Mouse (Mus musculus): ENCODE results near the gene Cdc42ep4. TPM values are rescaled to one million over a fixed set of nuclear protein-coding genes. Genes with fewer than 3 reads are reported as not detected.
A peak's percentile ranks its signal among the peaks of the same experiment; 100 is the strongest.

The Cdc42ep4 gene
- polyA plus RNA-seq, 1 experiment from 2014 or later: 18.4 TPM

GRCm38 (mm10) chr11:113756578-113756977 is 4.9 kb upstream of the Cdc42ep4 start:
- Histone ChIP-seq H3K36me3 (ENCODE audit: control insufficient read depth, insufficient read depth, low read length) (no peaks in the 10 kb centered on the region), H3K9ac (ENCODE audit: low read depth, low read length) (no peak overlapping the region), H3K4me1 (ENCODE audit: control insufficient read depth, insufficient read depth, low read length) (peaks cover 8% of the 10 kb centered on the region; the same call in 1 of the 2 replicates), H3K27ac (ENCODE audit: low read depth, low read length) (no peak overlapping the region), H3K27me3 (ENCODE audit: control insufficient read depth, insufficient read depth, low read length) (no peaks in the 10 kb centered on the region), H3K4me3 (ENCODE audit: low read depth, low read length) (no peak overlapping the region), H3K9me3 (replicated peaks; ENCODE audit: control insufficient read depth, low read length) (no peaks in the 10 kb centered on the region), H3K4me2 (no peak overlapping the region)
- 88% methylated on average over 12 of the region's 12 CpGs for WGBS (ENCODE audit: insufficient replicate concordance)
- ATAC-seq (replicated peaks; ENCODE audit: insufficient number of reproducible peaks, low FRiP score, low TSS enrichment): no peak

DNA sequence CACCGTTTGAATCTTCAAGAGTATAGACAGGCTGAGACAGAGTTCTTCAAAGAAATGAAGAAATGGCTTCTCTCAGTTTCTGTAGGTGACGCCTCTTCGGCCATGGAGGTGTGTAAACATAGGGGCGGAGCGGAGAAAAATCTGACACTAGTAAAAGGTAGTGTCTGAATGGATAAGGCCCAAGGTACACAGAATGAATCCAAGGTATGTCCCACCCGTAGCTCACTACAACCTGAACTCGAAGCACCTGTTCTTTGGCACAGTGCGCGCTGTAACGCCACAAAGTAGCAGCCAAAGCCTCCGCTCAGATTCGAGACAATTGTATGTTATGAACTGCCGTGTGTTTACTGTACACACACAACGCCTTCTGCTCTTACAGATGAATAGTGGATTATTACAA is 4.2 kb upstream of the Cdc42ep4 start:
- Histone ChIP-seq H3K4me3 (ENCODE audit: low read depth, low read length) (no peak overlapping the region), H3K9me3 (replicated peaks; ENCODE audit: control insufficient read depth, low read length) (no peaks in the 10 kb centered on the region), H3K36me3 (ENCODE audit: control insufficient read depth, insufficient read depth, low read length) (no peaks in the 10 kb centered on the region), H3K9ac (ENCODE audit: low read depth, low read length) (no peak overlapping the region), H3K4me1 (ENCODE audit: control insufficient read depth, insufficient read depth, low read length) (peaks cover 6% of the 10 kb centered on the region; the same call in 1 of the 2 replicates), H3K4me2 (no peak overlapping the region), H3K27me3 (ENCODE audit: control insufficient read depth, insufficient read depth, low read length) (no peaks in the 10 kb centered on the region), H3K27ac (ENCODE audit: low read depth, low read length) (no peak overlapping the region)
- 86% methylated on average over 14 of the region's 14 CpGs for WGBS (ENCODE audit: insufficient replicate concordance)
- no peak for ATAC-seq (replicated peaks; ENCODE audit: insufficient number of reproducible peaks, low FRiP score, low TSS enrichment)

GRCm38 (mm10) chr11:113754845-113755244 is 3.2 kb upstream of the Cdc42ep4 start:
- Histone ChIP-seq H3K9me3 (replicated peaks; ENCODE audit: control insufficient read depth, low read length) (no peaks in the 10 kb centered on the region), H3K27ac (ENCODE audit: low read depth, low read length) (no peak overlapping the region), H3K9ac (ENCODE audit: low read depth, low read length) (no peak overlapping the region), H3K27me3 (ENCODE audit: control insufficient read depth, insufficient read depth, low read length) (no peaks in the 10 kb centered on the region), H3K4me3 (ENCODE audit: low read depth, low read length) (no peak overlapping the region), H3K4me2 (no peak overlapping the region), H3K4me1 (ENCODE audit: control insufficient read depth, insufficient read depth, low read length) (peaks cover 10% of the 10 kb centered on the region), H3K36me3 (ENCODE audit: control insufficient read depth, insufficient read depth, low read length) (no peaks in the 10 kb centered on the region)
- 41% methylated on average over 9 of the region's 9 CpGs for WGBS (ENCODE audit: insufficient replicate concordance)
- ATAC-seq (replicated peaks; ENCODE audit: insufficient number of reproducible peaks, low FRiP score, low TSS enrichment): no peak

GRCm38 (mm10) chr11:113752685-113753430 is 1.2 kb upstream of the Cdc42ep4 start:
- Histone ChIP-seq H3K4me2 (peak overlapping the region; percentile 83), H3K9me3 (replicated peaks; ENCODE audit: control insufficient read depth, low read length) (no peaks in the 10 kb centered on the region), H3K36me3 (ENCODE audit: control insufficient read depth, insufficient read depth, low read length) (no peaks in the 10 kb centered on the region), H3K9ac (ENCODE audit: low read depth, low read length) (no peak overlapping the region; the same call in 1 of the 2 replicates), H3K4me1 (ENCODE audit: control insufficient read depth, insufficient read depth, low read length) (peaks cover 30% of the 10 kb centered on the region), H3K27ac (ENCODE audit: low read depth, low read length) (no peak overlapping the region), H3K4me3 (ENCODE audit: low read depth, low read length) (no peak overlapping the region; the same call in 1 of the 2 replicates), H3K27me3 (ENCODE audit: control insufficient read depth, insufficient read depth, low read length) (no peaks in the 10 kb centered on the region)
- no peak for ATAC-seq (replicated peaks; ENCODE audit: insufficient number of reproducible peaks, low FRiP score, low TSS enrichment)
- 94% methylated on average over 10 of the region's 10 CpGs for WGBS (ENCODE audit: insufficient replicate concordance)

- Histone ChIP-seq H3K27me3 (ENCODE audit: control insufficient read depth, insufficient read depth, low read length) (no peaks in the 10 kb centered on the region), H3K36me3 (ENCODE audit: control insufficient read depth, insufficient read depth, low read length) (no peaks in the 10 kb centered on the region), H3K27ac (ENCODE audit: low read depth, low read length) (peak overlapping the region; percentile 77), H3K4me3 (ENCODE audit: low read depth, low read length) (peak overlapping the region; percentile 70), H3K4me1 (ENCODE audit: control insufficient read depth, insufficient read depth, low read length) (peaks cover 36% of the 10 kb centered on the region), H3K9ac (ENCODE audit: low read depth, low read length) (peak overlapping the region; percentile 91), H3K9me3 (replicated peaks; ENCODE audit: control insufficient read depth, low read length) (no peaks in the 10 kb centered on the region), H3K4me2 (peak overlapping the region; percentile 83)
- no peak for ATAC-seq (replicated peaks; ENCODE audit: insufficient number of reproducible peaks, low FRiP score, low TSS enrichment)
- 27% methylated on average over 15 of the region's 15 CpGs for WGBS (ENCODE audit: insufficient replicate concordance)
These were observed 529 bp upstream of the Cdc42ep4 start for GRCm38 (mm10) chr11:113752158-113752661.

- Histone ChIP-seq H3K4me3 (ENCODE audit: low read depth, low read length) (peak overlapping the region; percentile 70), H3K9me3 (replicated peaks; ENCODE audit: control insufficient read depth, low read length) (no peaks in the 10 kb centered on the region), H3K9ac (ENCODE audit: low read depth, low read length) (peak overlapping the region; percentile 91), H3K27me3 (ENCODE audit: control insufficient read depth, insufficient read depth, low read length) (no peaks in the 10 kb centered on the region), H3K4me1 (ENCODE audit: control insufficient read depth, insufficient read depth, low read length) (peaks cover 40% of the 10 kb centered on the region), H3K36me3 (ENCODE audit: control insufficient read depth, insufficient read depth, low read length) (no peaks in the 10 kb centered on the region), H3K27ac (ENCODE audit: low read depth, low read length) (peak overlapping the region; percentile 77), H3K4me2 (peak overlapping the region; percentile 83)
- WGBS (ENCODE audit: insufficient replicate concordance): under 1% methylated on average over 67 of the region's 67 CpGs
- peak; percentile 36 for ATAC-seq (replicated peaks; ENCODE audit: insufficient number of reproducible peaks, low FRiP score, low TSS enrichment)
These were observed 854 bp downstream of the Cdc42ep4 start for GRCm38 (mm10) chr11:113750571-113751483.

GRCm38 (mm10) chr11:113749749-113750351 is 1.8 kb downstream of the Cdc42ep4 start:
- ATAC-seq (replicated peaks; ENCODE audit: insufficient number of reproducible peaks, low FRiP score, low TSS enrichment): no peak
- peak overlapping the region; percentile 91 for H3K9ac ChIP-seq (ENCODE audit: low read depth, low read length)
- H3K4me1 ChIP-seq (ENCODE audit: control insufficient read depth, insufficient read depth, low read length): peaks cover 47% of the 10 kb centered on the region
- H3K36me3 ChIP-seq (ENCODE audit: control insufficient read depth, insufficient read depth, low read length): no peaks in the 10 kb centered on the region
- H3K27me3 ChIP-seq (ENCODE audit: control insufficient read depth, insufficient read depth, low read length): no peaks in the 10 kb centered on the region
- H3K27ac ChIP-seq (ENCODE audit: low read depth, low read length): peak overlapping the region; percentile 77
- no peaks in the 10 kb centered on the region for H3K9me3 ChIP-seq (replicated peaks; ENCODE audit: control insufficient read depth, low read length)
- WGBS (ENCODE audit: insufficient replicate concordance): 5% methylated on average over 9 of the region's 9 CpGs
- H3K4me3 ChIP-seq (ENCODE audit: low read depth, low read length): peak overlapping the region; percentile 70
- H3K4me2 ChIP-seq: peak overlapping the region; percentile 83

- ATAC-seq (replicated peaks; ENCODE audit: insufficient number of reproducible peaks, low FRiP score, low TSS enrichment): no peak
- Histone ChIP-seq H3K4me2 (peak overlapping the region; percentile 83), H3K4me1 (ENCODE audit: control insufficient read depth, insufficient read depth, low read length) (peaks cover 47% of the 10 kb centered on the region), H3K9me3 (replicated peaks; ENCODE audit: control insufficient read depth, low read length) (no peaks in the 10 kb centered on the region), H3K4me3 (ENCODE audit: low read depth, low read length) (peak overlapping the region; percentile 70), H3K27ac (ENCODE audit: low read depth, low read length) (peak overlapping the region; percentile 77), H3K27me3 (ENCODE audit: control insufficient read depth, insufficient read depth, low read length) (no peaks in the 10 kb centered on the region), H3K9ac (ENCODE audit: low read depth, low read length) (peak overlapping the region; percentile 91), H3K36me3 (ENCODE audit: control insufficient read depth, insufficient read depth, low read length) (no peaks in the 10 kb centered on the region)
- 5% methylated on average over 21 of the region's 21 CpGs for WGBS (ENCODE audit: insufficient replicate concordance)
These were observed 2.7 kb downstream of the Cdc42ep4 start for GRCm38 (mm10) chr11:113748797-113749521.
